Mouse (Mus musculus): ENCODE measurements around the gene Ctbp2. TPM values are rescaled to one million over a fixed set of nuclear protein-coding genes. Genes with fewer than 3 reads are reported as not detected.
A peak's percentile ranks its signal among the peaks of the same experiment; 100 is the strongest.

The Ctbp2 gene
- polyA plus RNA-seq, 1 experiment from 2014 or later: 40.8 TPM

- ATAC-seq (replicated peaks; ENCODE audit: insufficient number of reproducible peaks, insufficient read depth, low FRiP score, low read depth): no peak
- Histone ChIP-seq H3K9me3 (replicated peaks) (no peaks in the 10 kb centered on the region), H3K4me1 (replicated peaks) (peaks cover 90% of the 10 kb centered on the region), H3K27ac (peak overlapping the region; percentile 74), H3K36me3 (no peaks in the 10 kb centered on the region), H3K4me3 (no peak overlapping the region), H3K27me3 (no peaks in the 10 kb centered on the region), H3K4me2 (no peak overlapping the region), H3K9ac (no peak overlapping the region)
- 54% methylated on average over 5 of the region's 5 CpGs for WGBS
Measured at GRCm38 (mm10) chr7:133037217-133037616, 86.9 kb downstream of the Ctbp2 start.

- peak overlapping the region; percentile 74 for H3K27ac ChIP-seq
- H3K9ac ChIP-seq: no peak overlapping the region
- H3K4me1 ChIP-seq (replicated peaks): peaks cover 78% of the 10 kb centered on the region
- H3K4me2 ChIP-seq: no peak overlapping the region
- H3K9me3 ChIP-seq (replicated peaks): no peaks in the 10 kb centered on the region
- no peak overlapping the region for H3K4me3 ChIP-seq
- H3K27me3 ChIP-seq: no peaks in the 10 kb centered on the region
- ATAC-seq (replicated peaks; ENCODE audit: insufficient number of reproducible peaks, insufficient read depth, low FRiP score, low read depth): no peak
- no peaks in the 10 kb centered on the region for H3K36me3 ChIP-seq
Measured at GRCm38 (mm10) chr7:133035901-133036300, 88.3 kb downstream of the Ctbp2 start.

GRCm38 (mm10) chr7:133032589-133033203 lies 91.5 kb downstream of the Ctbp2 start:
- Histone ChIP-seq H3K4me2 (no peak overlapping the region), H3K9ac (no peak overlapping the region), H3K27ac (peak overlapping the region; percentile 17; the same call in 1 of the 2 replicates), H3K27me3 (no peaks in the 10 kb centered on the region), H3K9me3 (replicated peaks) (no peaks in the 10 kb centered on the region), H3K36me3 (no peaks in the 10 kb centered on the region), H3K4me3 (no peak overlapping the region), H3K4me1 (replicated peaks) (peaks cover 59% of the 10 kb centered on the region)
- peak; percentile 48; the same call in 1 of the 2 replicates for ATAC-seq (replicated peaks; ENCODE audit: insufficient number of reproducible peaks, insufficient read depth, low FRiP score, low read depth)
- 47% methylated on average over 9 of the region's 9 CpGs for WGBS

GRCm38 (mm10) chr7:133029496-133030047 lies 94.6 kb downstream of the Ctbp2 start:
- H3K4me2 ChIP-seq: no peak overlapping the region
- no peak overlapping the region for H3K9ac ChIP-seq
- H3K4me3 ChIP-seq: no peak overlapping the region
- H3K27ac ChIP-seq: no peak overlapping the region
- H3K9me3 ChIP-seq (replicated peaks): no peaks in the 10 kb centered on the region
- no peak for ATAC-seq (replicated peaks; ENCODE audit: insufficient number of reproducible peaks, insufficient read depth, low FRiP score, low read depth)
- H3K4me1 ChIP-seq (replicated peaks): peaks cover 47% of the 10 kb centered on the region
- H3K27me3 ChIP-seq: no peaks in the 10 kb centered on the region
- 61% methylated on average over 8 of the region's 8 CpGs for WGBS
- no peaks in the 10 kb centered on the region for H3K36me3 ChIP-seq

GRCm38 (mm10) chr7:133029004-133029403 lies 95.2 kb downstream of the Ctbp2 start:
- Histone ChIP-seq H3K9me3 (replicated peaks) (no peaks in the 10 kb centered on the region), H3K4me2 (no peak overlapping the region), H3K27me3 (no peaks in the 10 kb centered on the region), H3K4me3 (no peak overlapping the region), H3K9ac (no peak overlapping the region), H3K27ac (no peak overlapping the region), H3K4me1 (replicated peaks) (peaks cover 46% of the 10 kb centered on the region), H3K36me3 (no peaks in the 10 kb centered on the region)
- no peak for ATAC-seq (replicated peaks; ENCODE audit: insufficient number of reproducible peaks, insufficient read depth, low FRiP score, low read depth)
- 75% methylated on average over 8 of the region's 8 CpGs for WGBS

- Histone ChIP-seq H3K4me3 (no peak overlapping the region), H3K4me1 (replicated peaks) (peaks cover 43% of the 10 kb centered on the region), H3K4me2 (no peak overlapping the region), H3K36me3 (no peaks in the 10 kb centered on the region), H3K27ac (no peak overlapping the region), H3K27me3 (no peaks in the 10 kb centered on the region), H3K9ac (no peak overlapping the region), H3K9me3 (replicated peaks) (no peaks in the 10 kb centered on the region)
- no peak for ATAC-seq (replicated peaks; ENCODE audit: insufficient number of reproducible peaks, insufficient read depth, low FRiP score, low read depth)
- 88% methylated on average over 4 of the region's 4 CpGs for WGBS
Measured at GRCm38 (mm10) chr7:133027930-133028329, 96.2 kb downstream of the Ctbp2 start.

- Histone ChIP-seq H3K27me3 (no peaks in the 10 kb centered on the region), H3K4me2 (no peak overlapping the region), H3K9me3 (replicated peaks) (no peaks in the 10 kb centered on the region), H3K36me3 (no peaks in the 10 kb centered on the region), H3K9ac (no peak overlapping the region), H3K4me1 (replicated peaks) (peaks cover 58% of the 10 kb centered on the region), H3K4me3 (no peak overlapping the region), H3K27ac (0 out of 2 replicates have a peak overlapping the region, but pooled peaks have one; percentile 26)
- WGBS: 61% methylated on average over 1 of the region's 1 CpGs
- 0 out of 2 replicates have a peak, but pooled peaks have one; percentile 24 for ATAC-seq (replicated peaks; ENCODE audit: insufficient number of reproducible peaks, insufficient read depth, low FRiP score, low read depth)
Measured at GRCm38 (mm10) chr7:133024694-133025093, 99.5 kb downstream of the Ctbp2 start.

GRCm38 (mm10) chr7:133019481-133020020 lies 104.6 kb downstream of the Ctbp2 start:
- Histone ChIP-seq H3K27ac (peak overlapping the region; percentile 43), H3K9ac (no peak overlapping the region), H3K27me3 (no peaks in the 10 kb centered on the region), H3K4me1 (replicated peaks) (peaks cover 64% of the 10 kb centered on the region), H3K4me2 (no peak overlapping the region), H3K9me3 (replicated peaks) (no peaks in the 10 kb centered on the region), H3K4me3 (no peak overlapping the region), H3K36me3 (no peaks in the 10 kb centered on the region)
- ATAC-seq (replicated peaks; ENCODE audit: insufficient number of reproducible peaks, insufficient read depth, low FRiP score, low read depth): 0 out of 2 replicates have a peak, but pooled peaks have one; percentile 36
- WGBS: 35% methylated on average over 6 of the region's 6 CpGs

GRCm38 (mm10) chr7:133018961-133019360 lies 105.2 kb downstream of the Ctbp2 start:
- H3K4me3 ChIP-seq: no peak overlapping the region
- no peaks in the 10 kb centered on the region for H3K9me3 ChIP-seq (replicated peaks)
- no peaks in the 10 kb centered on the region for H3K36me3 ChIP-seq
- 72% methylated on average over 7 of the region's 7 CpGs for WGBS
- no peak overlapping the region for H3K9ac ChIP-seq
- peak overlapping the region; percentile 43 for H3K27ac ChIP-seq
- H3K4me2 ChIP-seq: no peak overlapping the region
- no peaks in the 10 kb centered on the region for H3K27me3 ChIP-seq
- ATAC-seq (replicated peaks; ENCODE audit: insufficient number of reproducible peaks, insufficient read depth, low FRiP score, low read depth): no peak
- peaks cover 65% of the 10 kb centered on the region for H3K4me1 ChIP-seq (replicated peaks)

- Histone ChIP-seq H3K36me3 (no peaks in the 10 kb centered on the region), H3K4me2 (peak overlapping the region; percentile 31; the same call in 1 of the 2 replicates), H3K27me3 (no peaks in the 10 kb centered on the region), H3K4me1 (replicated peaks) (peaks cover 79% of the 10 kb centered on the region), H3K27ac (peak overlapping the region; percentile 87), H3K9me3 (replicated peaks) (no peaks in the 10 kb centered on the region), H3K4me3 (no peak overlapping the region), H3K9ac (peak overlapping the region; percentile 14)
- WGBS: 26% methylated on average over 7 of the region's 7 CpGs
- peak; percentile 41 for ATAC-seq (replicated peaks; ENCODE audit: insufficient number of reproducible peaks, insufficient read depth, low FRiP score, low read depth)
Measured at GRCm38 (mm10) chr7:133015416-133016070, 108.6 kb downstream of the Ctbp2 start.

GRCm38 (mm10) chr7:133014631-133015030 lies 109.5 kb downstream of the Ctbp2 start:
- 0 out of 2 replicates have a peak overlapping the region, but pooled peaks have one; percentile 14 for H3K9ac ChIP-seq
- 88% methylated on average over 14 of the region's 14 CpGs for WGBS
- no peak for ATAC-seq (replicated peaks; ENCODE audit: insufficient number of reproducible peaks, insufficient read depth, low FRiP score, low read depth)
- no peaks in the 10 kb centered on the region for H3K9me3 ChIP-seq (replicated peaks)
- H3K4me2 ChIP-seq: 0 out of 2 replicates have a peak overlapping the region, but pooled peaks have one; percentile 31
- no peak overlapping the region for H3K4me3 ChIP-seq
- peaks cover 5% of the 10 kb centered on the region; the same call in 1 of the 2 replicates for H3K36me3 ChIP-seq
- H3K27ac ChIP-seq: peak overlapping the region; percentile 87
- no peaks in the 10 kb centered on the region for H3K27me3 ChIP-seq
- peaks cover 79% of the 10 kb centered on the region for H3K4me1 ChIP-seq (replicated peaks)
